Mouse (Mus musculus) kidney, embryonic 15.5 days (tissue): Measurements from ENCODE around the gene Smok2b. TPM values are rescaled to one million over a fixed set of nuclear protein-coding genes. Genes with fewer than 3 reads are reported as not detected.
"Not testable (repeated sequence)": the region's sequence is repeated elsewhere in the genome, so short reads cannot be mapped to it uniquely, and the experiment has no call there.

ENCODE experiments used
- ATAC-seq: fragments of 200-750 bp; cut with Nextera tagmentation; replicated peaks from 2 replicates; pipeline ENCODE4 v1.8.0; 2017; ENCODE audit warnings: moderate TSS enrichment; ENCODE audit not compliant: low FRiP score
- H3K27ac ChIP-seq: fragments of 300-500 bp; sonication (generic); 2 replicates; pipeline ENCODE4 v1.5.1; 2015; ENCODE audit warnings: mild to moderate bottlenecking, inconsistent platforms
- H3K27me3 ChIP-seq: fragments of 300-500 bp; sonication (generic); 2 replicates; pipeline ENCODE4 v1.6.1; 2015; ENCODE audit warnings: inconsistent platforms
- H3K36me3 ChIP-seq: fragments of 300-500 bp; sonication (generic); 2 replicates; pipeline ENCODE4 v1.6.1; 2015; ENCODE audit warnings: inconsistent platforms
- H3K4me1 ChIP-seq: fragments of 300-500 bp; sonication (generic); 2 replicates; pipeline ENCODE4 v1.6.1; 2015; ENCODE audit warnings: inconsistent platforms
- H3K4me2 ChIP-seq: fragments of 300-500 bp; sonication (generic); 2 replicates; pipeline ENCODE4 v1.6.1; 2015; ENCODE audit warnings: moderate library complexity, mild to moderate bottlenecking, inconsistent platforms
- H3K4me3 ChIP-seq: fragments of 300-500 bp; sonication (generic); replicated peaks from 2 replicates; pipeline ENCODE4 v1.5.1; 2015; ENCODE audit warnings: mild to moderate bottlenecking, inconsistent platforms
- H3K9ac ChIP-seq: fragments of 300-500 bp; sonication (generic); 2 replicates; pipeline ENCODE4 v1.6.1; 2015; ENCODE audit warnings: mild to moderate bottlenecking, inconsistent platforms
- H3K9me3 ChIP-seq: fragments of 300-500 bp; sonication (generic); replicated peaks from 2 replicates; pipeline ENCODE4 v1.6.1; 2016; ENCODE audit warnings: inconsistent platforms
- WGBS: fragments of 180-500 bp; shearing (Covaris S2); methylation state at CpG from one replicate; pipeline ENCODE4 v1.1.7; 2015; ENCODE audit warnings: mixed read lengths; 5-methylcytosine and 5-hydroxymethylcytosine counted together
- polyA plus RNA-seq: library from polyadenylated mRNA; unstranded; fragments of >200 nt; fragmentation: Nextera tagmentation; extraction: Ambion mirVana; gene quantifications from 2 replicates; pipeline ENCODE4 v1.2.1, GENCODE M21; 2015

Gene Smok2b
- polyA plus RNA-seq, 1 experiment from 2014 or later, result not detected

DNA sequence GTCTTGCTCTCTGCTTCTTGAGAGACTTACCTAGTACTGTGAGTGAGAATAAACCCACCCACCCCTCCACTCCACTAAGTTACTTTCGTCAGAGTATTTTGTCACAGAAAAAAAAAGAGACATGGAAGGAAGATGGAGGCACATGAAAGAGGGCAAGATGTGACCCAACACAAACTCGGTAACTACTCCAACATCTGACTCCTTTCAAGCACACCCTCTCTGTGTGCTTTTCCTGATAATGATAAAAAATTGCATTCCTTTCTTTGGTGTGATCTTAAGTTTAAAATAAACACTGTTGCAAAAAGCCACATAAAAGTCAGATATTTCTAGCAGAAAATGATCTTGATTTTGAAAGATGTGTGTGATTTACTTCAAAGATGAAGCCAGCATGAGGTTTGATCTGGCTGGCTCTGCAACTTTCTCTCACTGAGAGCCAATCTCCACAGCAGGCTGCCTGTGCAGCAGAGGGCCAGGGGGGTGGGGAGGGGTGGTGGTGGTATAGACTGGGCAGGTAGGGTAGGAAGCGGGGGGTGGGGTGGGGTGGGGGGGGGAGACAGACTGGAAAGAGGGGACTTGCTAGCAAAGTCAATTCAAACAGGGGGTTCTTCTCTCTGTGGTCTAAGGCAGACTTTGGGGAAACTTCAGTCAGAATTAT lies 27.5 kb upstream of the Smok2b start:
- ATAC-seq, H3K4me2 ChIP-seq, H3K4me1 ChIP-seq, H3K9ac ChIP-seq, H3K27ac ChIP-seq, H3K27me3 ChIP-seq, H3K36me3 ChIP-seq, H3K4me3 ChIP-seq: not testable (repeated sequence)
- peaks cover 40% of the 10 kb centered on the region for H3K9me3 ChIP-seq
- WGBS, result 83% methylated on average over 2 of the region's 3 CpGs

- ATAC-seq, H3K4me2 ChIP-seq, H3K9ac ChIP-seq, H3K4me3 ChIP-seq, H3K27ac ChIP-seq, H3K36me3 ChIP-seq, H3K4me1 ChIP-seq, H3K27me3 ChIP-seq: not testable (repeated sequence)
- peaks cover 39% of the 10 kb centered on the region for H3K9me3 ChIP-seq
- 84% methylated on average over 1 of the region's 1 CpGs for WGBS
Observed at GRCm38 (mm10) chr17:13205247-13205646, 24.8 kb upstream of the Smok2b start.

DNA sequence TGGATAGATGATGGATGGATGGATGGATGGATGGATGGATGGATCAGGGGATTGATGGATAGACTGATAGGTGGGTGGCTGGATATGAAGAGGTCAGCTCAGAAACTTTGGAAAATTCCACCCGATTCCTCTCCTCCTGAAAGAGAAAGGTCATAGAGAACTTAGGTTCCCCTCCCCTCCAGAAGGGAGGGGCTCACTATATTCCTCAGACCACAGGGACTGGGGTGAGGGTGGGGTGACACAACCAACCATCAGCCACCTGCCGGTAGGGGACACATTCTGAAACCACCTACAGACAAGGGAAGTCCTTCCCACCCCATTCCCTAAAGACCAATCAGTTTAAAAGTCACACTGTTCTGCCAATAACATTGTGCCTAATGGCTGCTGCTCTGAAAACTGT lies 23.6 kb upstream of the Smok2b start:
- no peak overlapping the region for H3K4me2 ChIP-seq
- H3K9ac ChIP-seq, result no peak overlapping the region
- peaks cover 35% of the 10 kb centered on the region for H3K9me3 ChIP-seq
- 0 out of 2 replicates have a peak, but pooled peaks have one; percentile 35 for ATAC-seq
- no peaks in the 10 kb centered on the region for H3K4me1 ChIP-seq
- no peaks in the 10 kb centered on the region for H3K36me3 ChIP-seq
- no peaks in the 10 kb centered on the region for H3K27me3 ChIP-seq
- 83% methylated on average over 2 of the region's 2 CpGs for WGBS
- H3K27ac ChIP-seq, result no peak overlapping the region
- no peak overlapping the region for H3K4me3 ChIP-seq

GRCm38 (mm10) chr17:13208460-13208859 lies 21.6 kb upstream of the Smok2b start:
- H3K4me1 ChIP-seq, H3K27ac ChIP-seq, H3K4me3 ChIP-seq, ATAC-seq, H3K9ac ChIP-seq, H3K36me3 ChIP-seq, H3K4me2 ChIP-seq, H3K27me3 ChIP-seq: not testable (repeated sequence)
- H3K9me3 ChIP-seq, result peaks cover 50% of the 10 kb centered on the region

- no peak overlapping the region for H3K27ac ChIP-seq
- H3K36me3 ChIP-seq, result no peaks in the 10 kb centered on the region
- H3K9ac ChIP-seq, result no peak overlapping the region
- peak; percentile 37; the same call in 1 of the 2 replicates for ATAC-seq
- peaks cover 74% of the 10 kb centered on the region for H3K9me3 ChIP-seq
- WGBS, result 72% methylated on average over 7 of the region's 7 CpGs
- H3K4me2 ChIP-seq, result no peak overlapping the region
- no peaks in the 10 kb centered on the region for H3K4me1 ChIP-seq
- no peak overlapping the region for H3K4me3 ChIP-seq
- H3K27me3 ChIP-seq, result no peaks in the 10 kb centered on the region
Observed at GRCm38 (mm10) chr17:13212136-13212850, 17.8 kb upstream of the Smok2b start.

DNA sequence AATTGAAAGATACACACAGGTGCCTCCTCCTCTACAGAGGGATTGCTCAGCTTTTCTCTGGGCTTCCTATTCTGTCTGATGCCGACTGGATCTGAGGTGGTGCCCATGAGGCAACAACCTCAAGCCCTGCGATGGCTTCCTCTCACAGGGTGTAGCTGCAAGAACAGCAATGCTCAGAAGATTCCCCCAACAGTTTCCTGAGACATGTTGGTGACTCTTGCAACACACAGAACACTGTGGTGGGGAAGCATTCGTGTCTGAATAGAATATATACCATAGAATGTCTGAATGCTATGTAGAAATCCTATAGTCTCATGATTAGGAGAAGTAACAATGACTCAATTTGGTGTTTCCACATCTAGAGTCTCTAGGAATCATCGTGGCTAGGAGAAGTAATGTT lies 15.9 kb upstream of the Smok2b start:
- Histone ChIP-seq H3K9ac (no peak overlapping the region), H3K4me2 (no peak overlapping the region), H3K27ac (no peak overlapping the region), H3K4me3 (no peak overlapping the region), H3K36me3 (no peaks in the 10 kb centered on the region), H3K27me3 (no peaks in the 10 kb centered on the region), H3K4me1 (no peaks in the 10 kb centered on the region), H3K9me3 (peaks cover 85% of the 10 kb centered on the region)
- no peak for ATAC-seq
- WGBS, result 69% methylated on average over 4 of the region's 4 CpGs

GRCm38 (mm10) chr17:13215595-13215994 lies 14.5 kb upstream of the Smok2b start:
- H3K36me3 ChIP-seq, result no peaks in the 10 kb centered on the region
- no peaks in the 10 kb centered on the region for H3K4me1 ChIP-seq
- peaks cover 91% of the 10 kb centered on the region for H3K9me3 ChIP-seq
- H3K4me3 ChIP-seq, result no peak overlapping the region
- H3K9ac ChIP-seq, result no peak overlapping the region
- H3K27ac ChIP-seq, result no peak overlapping the region
- H3K4me2 ChIP-seq, result no peak overlapping the region
- no peaks in the 10 kb centered on the region for H3K27me3 ChIP-seq
- no peak for ATAC-seq
- 84% methylated on average over 2 of the region's 2 CpGs for WGBS

DNA sequence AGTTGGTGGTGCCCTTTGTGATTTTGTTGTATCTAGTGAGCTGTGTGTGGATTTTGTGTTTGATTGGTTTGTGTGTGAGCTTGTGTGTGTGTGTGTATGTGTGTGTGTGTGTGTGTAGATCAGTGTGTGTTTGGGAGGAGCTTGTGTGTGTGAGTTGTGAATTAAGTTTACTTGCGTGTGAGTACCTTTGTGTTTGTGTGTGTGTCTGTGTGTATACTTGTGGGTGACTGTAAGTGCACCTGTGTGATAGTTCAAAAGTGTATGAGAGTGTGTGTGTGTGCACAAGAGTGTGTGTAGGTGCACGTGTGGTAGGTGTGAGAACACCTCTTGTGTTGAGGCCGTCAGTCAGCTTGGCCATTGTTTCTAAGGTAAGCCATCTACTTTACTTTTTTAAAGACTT lies 9.2 kb upstream of the Smok2b start, which contains the start of gene Smok2a:
TSS of gene Smok2a (plus strand) at position 301 of the 400 bp plus-strand sequence.
- WGBS, result 86% methylated on average over 3 of the region's 3 CpGs

GRCm38 (mm10) chr17:13221921-13222320 lies 8.1 kb upstream of the Smok2b start:
- not testable (repeated sequence) for H3K4me2 ChIP-seq, H3K9ac ChIP-seq, ATAC-seq, H3K27ac ChIP-seq, H3K36me3 ChIP-seq, H3K27me3 ChIP-seq, H3K4me3 ChIP-seq, H3K4me1 ChIP-seq
- WGBS, result 86% methylated on average over 2 of the region's 2 CpGs
- H3K9me3 ChIP-seq, result peaks cover 83% of the 10 kb centered on the region

More for the DNA sequence above, 9.2 kb upstream of the Smok2b start, which contains the start of gene Smok2a:
- no peak within 1 kb of the TSS for H3K27ac ChIP-seq
- no peak within 1 kb of the TSS for H3K4me2 ChIP-seq
- no peak within 1 kb of the TSS for H3K9ac ChIP-seq
- H3K4me3 ChIP-seq, result no peak within 1 kb of the TSS
- peaks cover 85% of the 10 kb centered on the region for H3K9me3 ChIP-seq
- no peak for ATAC-seq
- H3K4me1 ChIP-seq, result no peaks in the 10 kb centered on the region
- no peaks in the 10 kb centered on the region for H3K36me3 ChIP-seq
- no peaks in the 10 kb centered on the region for H3K27me3 ChIP-seq

GRCm38 (mm10) chr17:13239461-13239860 lies 9.4 kb downstream of the Smok2b start:
- H3K27me3 ChIP-seq, H3K9ac ChIP-seq, H3K4me2 ChIP-seq, H3K4me3 ChIP-seq, H3K36me3 ChIP-seq, H3K4me1 ChIP-seq, ATAC-seq, H3K27ac ChIP-seq: not testable (repeated sequence)
- H3K9me3 ChIP-seq, result peaks cover 44% of the 10 kb centered on the region
- WGBS, result 87% methylated on average over 4 of the region's 4 CpGs

GRCm38 (mm10) chr17:13240807-13241727 lies 11.0 kb downstream of the Smok2b start:
- H3K9me3 ChIP-seq, result peaks cover 29% of the 10 kb centered on the region
- 82% methylated on average over 7 of the region's 13 CpGs for WGBS
- ATAC-seq, result peak; percentile 50
- H3K9ac ChIP-seq, H3K4me2 ChIP-seq, H3K27ac ChIP-seq, H3K27me3 ChIP-seq, H3K4me1 ChIP-seq, H3K36me3 ChIP-seq, H3K4me3 ChIP-seq: not testable (repeated sequence)

GRCm38 (mm10) chr17:13254786-13255185 lies 24.7 kb downstream of the Smok2b start:
- H3K4me1 ChIP-seq, H3K27me3 ChIP-seq, H3K9ac ChIP-seq, H3K27ac ChIP-seq, H3K9me3 ChIP-seq, H3K4me3 ChIP-seq, ATAC-seq, H3K4me2 ChIP-seq, H3K36me3 ChIP-seq: not testable (repeated sequence)
- WGBS, result 76% methylated on average over 1 of the region's 5 CpGs
